Mouse (Mus musculus) embryo, embryonic 11 days (tissue): ENCODE measurements around the gene Dnah1.
A peak's percentile ranks its signal among the peaks of the same experiment; 100 is the strongest.

ENCODE experiments used
- DNase-seq: peaks from one replicate; pipeline ENCODE4 v3.0.0-alpha.2; 2015

The Dnah1 gene

GRCm38 (mm10) chr14:31316613-31317012, 7.1 kb downstream of the Dnah1 start:
- no peak for DNase-seq

DNA sequence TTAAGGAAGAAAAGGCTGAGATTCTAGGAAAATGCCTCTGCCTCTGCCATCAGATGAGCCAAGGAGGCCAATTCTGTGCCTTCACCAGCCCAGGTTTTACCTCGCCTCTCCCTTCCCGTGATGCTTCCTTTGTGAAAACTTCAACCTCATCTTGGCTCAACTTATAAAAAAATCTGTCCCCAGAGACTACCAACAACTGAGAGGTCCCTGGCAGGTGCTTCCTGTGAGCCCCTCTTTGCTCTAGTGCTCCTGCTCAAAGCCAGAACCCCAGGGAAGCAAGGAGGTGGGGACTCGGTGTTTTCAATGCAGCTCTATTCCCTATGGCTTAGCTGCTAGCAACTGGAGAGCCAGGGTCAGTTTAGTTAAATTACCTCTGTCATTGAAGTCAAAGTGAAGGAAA, 10.5 kb downstream of the Dnah1 start:
- DNase-seq = no peak

GRCm38 (mm10) chr14:31285728-31286127, 38.0 kb downstream of the Dnah1 start:
- no peak for DNase-seq

DNA sequence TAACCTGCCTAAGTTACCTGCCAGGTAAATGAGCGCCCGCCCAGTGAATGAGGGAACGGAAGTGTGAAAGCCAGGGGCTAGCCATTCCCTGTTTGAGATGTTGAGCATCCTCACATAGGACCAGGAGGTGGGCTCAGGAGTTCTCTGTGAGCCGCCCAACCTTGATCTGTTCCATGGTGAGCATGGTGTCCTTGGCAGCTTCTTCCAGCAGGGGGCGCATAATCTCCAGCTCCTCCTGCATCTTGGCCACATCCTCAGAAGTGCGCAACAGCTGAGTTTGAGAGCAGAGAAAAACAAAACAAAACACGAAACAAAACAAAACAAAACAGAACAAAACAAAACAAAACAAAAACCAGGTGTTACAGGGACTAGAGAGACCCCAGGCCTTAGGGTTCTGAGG, 51.5 kb downstream of the Dnah1 start:
- peak; percentile 83 for DNase-seq

DNA sequence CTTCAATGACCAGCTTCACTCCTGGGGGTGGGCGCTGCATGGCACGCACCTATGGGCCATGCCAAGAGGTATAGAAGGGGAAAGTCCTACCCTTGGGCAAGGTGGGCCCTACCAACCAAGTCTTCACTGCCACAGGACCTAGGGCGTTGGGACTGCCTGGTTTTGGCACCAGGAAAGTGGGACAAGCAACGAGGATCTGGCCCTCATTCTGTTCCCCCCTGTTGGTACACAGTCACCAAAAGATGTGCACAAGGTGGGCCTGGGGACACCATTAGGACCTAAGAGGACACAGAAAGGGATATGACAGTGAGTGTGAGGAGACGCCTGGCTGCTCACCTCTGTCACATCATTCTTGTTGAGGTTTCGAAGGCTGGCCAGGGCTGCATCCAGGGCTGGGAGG, 52.6 kb downstream of the Dnah1 start:
- DNase-seq = no peak

GRCm38 (mm10) chr14:31269456-31270100, 54.1 kb downstream of the Dnah1 start:
- peak; percentile 89 for DNase-seq

- peak; percentile 44 for DNase-seq
Observed at GRCm38 (mm10) chr14:31268301-31269001, 55.2 kb downstream of the Dnah1 start.

DNA sequence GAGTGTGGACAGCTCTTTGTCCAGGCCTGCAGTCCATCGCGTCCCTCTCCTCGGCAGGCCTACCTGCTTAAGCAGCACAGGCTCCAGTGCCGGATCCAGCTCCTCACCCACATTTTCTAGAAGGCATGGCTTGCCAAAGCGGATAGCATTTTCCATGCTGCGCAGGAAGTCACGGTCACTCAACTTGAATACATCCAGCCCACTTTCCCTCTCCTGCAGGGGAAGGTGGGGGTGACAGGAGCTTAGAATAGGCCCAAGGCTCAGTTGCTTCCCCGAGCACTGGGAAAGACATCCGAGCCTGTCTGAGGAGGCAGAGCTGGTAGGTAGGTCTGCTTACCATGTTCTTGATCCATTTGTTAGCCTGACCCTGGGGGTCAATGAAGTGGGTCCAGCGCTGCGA, 56.0 kb downstream of the Dnah1 start:
- DNase-seq = no peak

DNA sequence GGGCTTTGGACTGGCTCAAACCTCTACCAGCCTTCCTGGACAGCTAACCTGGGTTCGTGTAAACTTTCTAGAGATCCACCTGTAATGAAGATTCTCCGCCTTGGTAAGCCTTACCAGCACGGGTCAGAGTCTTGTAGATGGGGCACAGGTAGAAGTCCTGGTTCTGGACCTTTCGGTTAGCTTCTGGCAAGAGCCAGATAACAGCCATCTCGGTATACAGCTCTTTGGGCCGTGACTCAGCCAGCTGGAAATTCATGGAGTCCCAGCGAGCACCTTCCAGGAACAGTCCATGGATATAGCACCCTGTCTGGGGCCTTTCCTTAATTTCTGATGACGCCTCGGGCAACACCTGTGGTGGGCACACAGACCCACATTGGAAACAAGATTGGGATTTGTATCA, 62.8 kb downstream of the Dnah1 start:
- DNase-seq = no peak

GRCm38 (mm10) chr14:31260374-31260773, 63.3 kb downstream of the Dnah1 start:
- DNase-seq = no peak

- DNase-seq = no peak
Observed at GRCm38 (mm10) chr14:31258476-31259050, 65.1 kb downstream of the Dnah1 start.

- no peak for DNase-seq
Observed at GRCm38 (mm10) chr14:31252091-31252490, 71.6 kb downstream of the Dnah1 start.

DNA sequence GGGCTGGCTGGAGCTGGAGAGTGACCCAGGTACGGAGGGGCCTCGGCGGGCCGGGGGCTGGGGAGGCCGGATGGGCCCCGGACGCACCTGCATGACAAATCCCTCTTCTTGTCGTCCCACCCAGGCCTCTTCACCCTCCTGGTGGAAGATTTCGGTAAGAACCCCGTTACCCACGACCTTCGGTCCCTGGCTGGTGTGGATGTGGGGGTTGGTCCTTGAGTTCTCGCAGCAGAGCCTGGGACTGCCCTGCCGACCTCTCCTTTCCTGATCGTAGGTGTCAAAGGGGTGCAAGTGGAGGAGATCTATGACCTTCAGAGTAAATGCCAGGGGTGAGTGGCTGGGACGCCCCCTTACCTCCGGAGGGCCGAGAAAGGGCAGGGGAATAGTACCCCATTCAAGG, 72.1 kb downstream of the Dnah1 start:
- no peak for DNase-seq

GRCm38 (mm10) chr14:31251084-31251604, 72.6 kb downstream of the Dnah1 start, which contains the start of the genes Phf7 and Bap1:
Phf7 (minus strand) TSS chr14:31251317.
Bap1 (plus strand) TSS chr14:31251450.
- DNase-seq = peak; percentile 96

DNA sequence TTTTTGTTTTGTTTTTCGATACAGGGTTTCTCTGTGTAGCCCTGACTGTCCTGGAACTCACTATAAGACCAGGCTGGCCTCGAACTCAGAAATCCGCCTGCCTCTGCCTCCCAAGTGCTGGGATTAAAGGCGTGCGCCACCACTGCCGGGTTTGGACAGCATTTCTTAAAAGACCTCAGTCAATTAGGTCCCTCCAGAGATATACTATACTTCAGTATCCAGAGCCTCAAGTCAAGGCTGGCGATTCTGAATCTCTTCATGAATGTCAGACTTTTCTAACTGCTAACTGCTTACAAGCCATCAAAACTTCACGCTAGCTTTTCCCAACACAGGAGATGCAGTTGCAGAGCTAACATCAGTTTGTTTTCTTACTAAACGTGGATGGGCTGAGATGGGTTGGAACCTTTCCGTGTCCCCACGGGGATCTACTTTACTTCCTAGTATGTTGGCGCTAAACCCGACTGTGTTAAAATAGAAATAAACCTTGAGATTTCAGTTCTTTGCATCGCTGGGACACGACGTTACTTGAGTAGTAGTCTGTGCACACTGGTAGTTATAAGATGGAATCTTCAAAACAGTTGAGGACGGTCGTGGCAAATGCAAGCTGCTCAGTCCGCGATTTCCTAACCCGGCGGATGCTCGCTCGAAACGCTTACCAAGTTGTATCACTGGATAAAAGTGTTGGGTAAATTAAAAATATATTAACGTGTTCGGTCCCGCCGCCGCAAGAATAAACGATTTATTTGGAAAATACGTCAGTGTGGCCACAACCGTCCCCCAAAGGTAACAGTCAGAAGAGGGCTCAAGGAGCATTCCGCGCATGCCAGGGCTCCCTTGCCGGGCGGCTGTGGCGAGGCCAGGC, 73.2 kb downstream of the Dnah1 start:
- DNase-seq = no peak

DNA sequence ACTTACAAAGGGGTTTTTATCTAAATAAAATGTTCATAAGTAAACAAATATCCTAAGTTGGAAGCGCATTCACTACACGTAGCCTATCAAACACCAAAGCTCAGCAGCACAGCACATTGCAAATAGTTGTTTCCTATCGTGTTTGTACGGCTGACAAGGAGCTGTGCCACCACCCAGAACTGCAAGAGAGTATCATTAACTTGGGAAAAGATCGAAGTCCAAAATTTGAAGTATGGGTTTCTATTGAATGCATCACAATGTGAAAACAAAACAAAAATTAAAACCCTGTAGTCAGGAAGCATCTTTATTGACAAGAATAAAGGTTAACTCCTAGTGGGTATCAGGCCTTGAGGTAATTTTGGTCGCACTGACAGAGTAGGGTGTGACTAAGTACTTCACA, 75.3 kb downstream of the Dnah1 start:
- no peak for DNase-seq

- no peak for DNase-seq
Observed at GRCm38 (mm10) chr14:31245946-31246345, 77.8 kb downstream of the Dnah1 start.

- DNase-seq = no peak
Observed at GRCm38 (mm10) chr14:31244777-31245176, 78.9 kb downstream of the Dnah1 start.

DNA sequence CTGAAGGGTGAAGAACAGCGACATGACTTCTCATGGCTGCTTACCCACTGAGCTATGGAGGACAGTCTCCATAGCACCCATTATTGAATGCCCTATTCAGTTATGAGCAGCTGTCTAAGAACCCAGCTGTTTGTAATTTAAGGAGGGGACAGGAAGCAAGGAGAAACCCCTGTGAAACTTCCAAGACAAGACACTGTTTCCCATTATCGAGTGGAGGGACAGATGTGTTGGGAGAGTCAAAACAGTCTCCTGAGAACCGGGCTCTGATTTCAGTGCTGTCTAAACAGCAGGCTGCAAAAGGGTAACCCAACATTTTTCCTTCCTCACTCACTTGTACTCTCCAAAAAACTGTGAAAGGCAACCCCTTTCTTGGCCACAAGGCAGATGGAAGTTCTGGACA, 83.2 kb downstream of the Dnah1 start:
- no peak for DNase-seq

- DNase-seq = no peak
Observed at GRCm38 (mm10) chr14:31237101-31237882, 86.4 kb downstream of the Dnah1 start.

DNA sequence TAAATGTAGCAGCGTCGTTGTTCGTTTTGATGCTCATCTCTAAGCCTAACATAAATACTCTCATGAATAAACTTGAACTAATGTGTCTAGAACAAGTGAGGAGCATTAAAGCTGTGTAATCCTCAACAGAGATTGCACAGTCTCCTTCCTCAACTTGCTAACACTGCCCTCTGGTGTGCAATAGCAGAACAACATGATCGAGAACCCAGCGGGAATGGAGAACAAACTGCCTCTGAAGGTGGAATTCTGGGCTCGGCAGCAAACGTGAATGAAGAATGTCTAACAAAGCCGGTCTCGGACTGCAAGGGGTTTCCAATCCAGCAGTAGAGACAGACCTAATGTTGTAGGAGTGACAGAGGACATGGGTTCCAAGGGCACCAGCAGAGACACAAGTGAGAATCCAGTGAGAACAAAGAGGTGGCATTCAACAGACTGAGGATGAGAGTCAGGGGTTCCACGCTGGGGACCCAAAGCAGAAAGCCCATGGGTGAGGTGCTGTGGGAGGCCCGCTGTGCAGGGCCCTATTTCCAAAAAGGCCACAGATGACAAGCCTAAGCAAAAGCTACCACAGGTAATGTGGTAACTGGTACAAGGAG, 89.6 kb downstream of the Dnah1 start:
- peak; percentile 84 for DNase-seq
